Comparison of ENCODE assay signal across 8 mouse cellular contexts in genomic region chr1:89849861-89850230, GRCm38 (mm10).
DNase-seq lines count a peak whose midpoint lies in the region.
"Had no signal": no experiment of that assay in that cellular context is flagged by ENCODE, and none has a peak within 500 bp of the region (broad histone marks: within the 10 kb centered on the region; RNA-seq: fewer than 3 reads in every experiment).

No protein-coding gene starts in this region.

- DNase-seq in lung, postnatal 4 days, result peak; percentile 8 to 37
- no peak for DNase-seq in lung, postnatal 14 days
- DNase-seq in frontal cortex, postnatal 36 days (ENCODE audit: low spot score in 2 of 2), result peak; percentile 34 to 54
- DNase-seq in left cerebral cortex, adult 8-10 months (ENCODE audit: low spot score in 2 of 2), result peak; percentile 21 to 42
- DNase-seq in right cerebral cortex, postnatal 10 days (ENCODE audit: low spot score in 2 of 2), result peak; percentile 67 to 74
- DNase-seq in adrenal gland, adult 8-10 months, result no peak
- DNase-seq in gastrocnemius, postnatal 25 days, result no peak
- DNase-seq: thymus, postnatal 4 days had no signal

Comparison
In these comparisons a context has a peak if more than half of its experiments do, and no peak if none do; other contexts are left out.
1. DNase-seq: peak in lung, postnatal 4 days (2 of 2), frontal cortex, postnatal 36 days (2 of 2), left cerebral cortex, adult 8-10 months (2 of 2) and right cerebral cortex, postnatal 10 days (2 of 2); none in lung, postnatal 14 days (single experiment), adrenal gland, adult 8-10 months (single experiment) and gastrocnemius, postnatal 25 days (single experiment).